Mouse (Mus musculus): ENCODE data around the gene Kcnip2. TPM values are rescaled to one million over a fixed set of nuclear protein-coding genes. Genes with fewer than 3 reads are reported as not detected.

Gene Kcnip2
- polyA plus RNA-seq, 1 experiment from 2014 or later = 1.0 TPM

GRCm38 (mm10) chr19:45780350-45780915 lies 35.4 kb downstream of the Kcnip2 start:
- 0 out of 2 replicates have a peak overlapping the region, but pooled peaks have one; percentile 16 for H3K9ac ChIP-seq (replicated peaks; ENCODE audit: low read depth)
- H3K27ac ChIP-seq (ENCODE audit: low read length) = no peak overlapping the region
- peak overlapping the region; percentile 60 for H3K4me2 ChIP-seq (replicated peaks; ENCODE audit: low read depth, low read length)
- H3K27me3 ChIP-seq (replicated peaks; ENCODE audit: insufficient read depth, low read length) = no peaks in the 10 kb centered on the region
- 74% methylated on average over 13 of the region's 13 CpGs for WGBS
- peaks cover 11% of the 10 kb centered on the region for H3K4me1 ChIP-seq (ENCODE audit: insufficient read depth, low read depth, low read length)
- ATAC-seq = no peak
- TF ChIP-seq EP300 (IDR thresholded peaks at IDR 0.05) (no peak), CTCF (IDR thresholded peaks at IDR 0.05) (no peak)
- no peaks in the 10 kb centered on the region for H3K9me3 ChIP-seq (ENCODE audit: low read length)
- DNase-seq (ENCODE audit: low spot score) = no peak
- 0 out of 2 replicates have a peak overlapping the region, but pooled peaks have one; percentile 100 for H3K4me3 ChIP-seq (ENCODE audit: low read depth, low read length)
- H3K36me3 ChIP-seq (ENCODE audit: insufficient read depth, low read length) = peaks cover 13% of the 10 kb centered on the region

GRCm38 (mm10) chr19:45775486-45775885 lies 40.4 kb downstream of the Kcnip2 start:
- no peak for ATAC-seq
- no peak overlapping the region for H3K9ac ChIP-seq (replicated peaks; ENCODE audit: low read depth)
- TF ChIP-seq CTCF (IDR thresholded peaks at IDR 0.05) = no peak
- TF ChIP-seq EP300 (IDR thresholded peaks at IDR 0.05) = no peak
- H3K4me2 ChIP-seq (replicated peaks; ENCODE audit: low read depth, low read length) = no peak overlapping the region
- peaks cover 2% of the 10 kb centered on the region for H3K4me1 ChIP-seq (ENCODE audit: insufficient read depth, low read depth, low read length)
- DNase-seq (ENCODE audit: low spot score) = no peak
- no peaks in the 10 kb centered on the region for H3K27me3 ChIP-seq (replicated peaks; ENCODE audit: insufficient read depth, low read length)
- 69% methylated on average over 2 of the region's 2 CpGs for WGBS
- no peaks in the 10 kb centered on the region for H3K9me3 ChIP-seq (ENCODE audit: low read length)
- peaks cover 42% of the 10 kb centered on the region for H3K36me3 ChIP-seq (ENCODE audit: insufficient read depth, low read length)
- H3K4me3 ChIP-seq (ENCODE audit: low read depth, low read length) = no peak overlapping the region
- no peak overlapping the region for H3K27ac ChIP-seq (ENCODE audit: low read length)

- no peak overlapping the region for H3K4me3 ChIP-seq (ENCODE audit: low read depth, low read length)
- 83% methylated on average over 5 of the region's 5 CpGs for WGBS
- no peak overlapping the region for H3K4me2 ChIP-seq (replicated peaks; ENCODE audit: low read depth, low read length)
- H3K36me3 ChIP-seq (ENCODE audit: insufficient read depth, low read length) = peaks cover 64% of the 10 kb centered on the region
- H3K4me1 ChIP-seq (ENCODE audit: insufficient read depth, low read depth, low read length) = no peaks in the 10 kb centered on the region
- H3K9me3 ChIP-seq (ENCODE audit: low read length) = no peaks in the 10 kb centered on the region
- TF ChIP-seq CTCF (IDR thresholded peaks at IDR 0.05) (no peak), EP300 (IDR thresholded peaks at IDR 0.05) (no peak)
- no peaks in the 10 kb centered on the region for H3K27me3 ChIP-seq (replicated peaks; ENCODE audit: insufficient read depth, low read length)
- DNase-seq (ENCODE audit: low spot score) (no peak), ATAC-seq (no peak)
- H3K9ac ChIP-seq (replicated peaks; ENCODE audit: low read depth) = no peak overlapping the region
- H3K27ac ChIP-seq (ENCODE audit: low read length) = no peak overlapping the region
Measured at GRCm38 (mm10) chr19:45771501-45771900, 44.4 kb downstream of the Kcnip2 start.

GRCm38 (mm10) chr19:45760810-45761209 lies 55.1 kb downstream of the Kcnip2 start:
- peaks cover 78% of the 10 kb centered on the region for H3K36me3 ChIP-seq (ENCODE audit: insufficient read depth, low read length)
- no peak for ATAC-seq

GRCm38 (mm10) chr19:45758671-45759070 lies 57.2 kb downstream of the Kcnip2 start:
- Histone ChIP-seq H3K4me3 (ENCODE audit: low read depth, low read length) (no peak overlapping the region), H3K9ac (replicated peaks; ENCODE audit: low read depth) (no peak overlapping the region), H3K4me2 (replicated peaks; ENCODE audit: low read depth, low read length) (no peak overlapping the region), H3K27me3 (replicated peaks; ENCODE audit: insufficient read depth, low read length) (no peaks in the 10 kb centered on the region), H3K27ac (ENCODE audit: low read length) (no peak overlapping the region), H3K36me3 (ENCODE audit: insufficient read depth, low read length) (peaks cover 81% of the 10 kb centered on the region), H3K9me3 (ENCODE audit: low read length) (no peaks in the 10 kb centered on the region), H3K4me1 (ENCODE audit: insufficient read depth, low read depth, low read length) (0 out of 2 replicates have a peak, but pooled peaks cover 5% of the 10 kb centered on the region)
- ATAC-seq (no peak), DNase-seq (ENCODE audit: low spot score) (no peak)
- TF ChIP-seq CTCF (IDR thresholded peaks at IDR 0.05) = no peak
- TF ChIP-seq EP300 (IDR thresholded peaks at IDR 0.05) = no peak
- 86% methylated on average over 5 of the region's 5 CpGs for WGBS

More at GRCm38 (mm10) chr19:45760810-45761209, 55.1 kb downstream of the Kcnip2 start:
- Histone ChIP-seq H3K9ac (replicated peaks; ENCODE audit: low read depth) (no peak overlapping the region), H3K4me2 (replicated peaks; ENCODE audit: low read depth, low read length) (no peak overlapping the region), H3K27ac (ENCODE audit: low read length) (no peak overlapping the region), H3K4me3 (ENCODE audit: low read depth, low read length) (no peak overlapping the region), H3K9me3 (ENCODE audit: low read length) (no peaks in the 10 kb centered on the region), H3K27me3 (replicated peaks; ENCODE audit: insufficient read depth, low read length) (no peaks in the 10 kb centered on the region), H3K4me1 (ENCODE audit: insufficient read depth, low read depth, low read length) (0 out of 2 replicates have a peak, but pooled peaks cover 5% of the 10 kb centered on the region)
- WGBS = 69% methylated on average over 3 of the region's 3 CpGs
- DNase-seq (ENCODE audit: low spot score) = no peak
- TF ChIP-seq EP300 (IDR thresholded peaks at IDR 0.05) = no peak
- no peak for TF ChIP-seq CTCF (IDR thresholded peaks at IDR 0.05)

GRCm38 (mm10) chr19:45753551-45753950 lies 62.3 kb downstream of the Kcnip2 start:
- H3K4me2 ChIP-seq (replicated peaks; ENCODE audit: low read depth, low read length) = no peak overlapping the region
- WGBS = 80% methylated on average over 3 of the region's 3 CpGs
- peaks cover 8% of the 10 kb centered on the region; the same call in 1 of the 2 replicates for H3K4me1 ChIP-seq (ENCODE audit: insufficient read depth, low read depth, low read length)

More at GRCm38 (mm10) chr19:45753551-45753950, 62.3 kb downstream of the Kcnip2 start:
- TF ChIP-seq CTCF (IDR thresholded peaks at IDR 0.05) = no peak
- no peak for TF ChIP-seq EP300 (IDR thresholded peaks at IDR 0.05)
- ATAC-seq (no peak), DNase-seq (ENCODE audit: low spot score) (no peak)
- H3K4me3 ChIP-seq (ENCODE audit: low read depth, low read length) = no peak overlapping the region
- no peaks in the 10 kb centered on the region for H3K27me3 ChIP-seq (replicated peaks; ENCODE audit: insufficient read depth, low read length)
- no peaks in the 10 kb centered on the region for H3K9me3 ChIP-seq (ENCODE audit: low read length)
- H3K27ac ChIP-seq (ENCODE audit: low read length) = no peak overlapping the region
- H3K9ac ChIP-seq (replicated peaks; ENCODE audit: low read depth) = no peak overlapping the region
- H3K36me3 ChIP-seq (ENCODE audit: insufficient read depth, low read length) = peaks cover 59% of the 10 kb centered on the region
